Mouse (Mus musculus): Measurements from ENCODE around the gene Pgm2l1. TPM values are rescaled to one million over a fixed set of nuclear protein-coding genes. Genes with fewer than 3 reads are reported as not detected.

The Pgm2l1 gene
- polyA plus RNA-seq, 1 experiment: 6.4 TPM

DNA sequence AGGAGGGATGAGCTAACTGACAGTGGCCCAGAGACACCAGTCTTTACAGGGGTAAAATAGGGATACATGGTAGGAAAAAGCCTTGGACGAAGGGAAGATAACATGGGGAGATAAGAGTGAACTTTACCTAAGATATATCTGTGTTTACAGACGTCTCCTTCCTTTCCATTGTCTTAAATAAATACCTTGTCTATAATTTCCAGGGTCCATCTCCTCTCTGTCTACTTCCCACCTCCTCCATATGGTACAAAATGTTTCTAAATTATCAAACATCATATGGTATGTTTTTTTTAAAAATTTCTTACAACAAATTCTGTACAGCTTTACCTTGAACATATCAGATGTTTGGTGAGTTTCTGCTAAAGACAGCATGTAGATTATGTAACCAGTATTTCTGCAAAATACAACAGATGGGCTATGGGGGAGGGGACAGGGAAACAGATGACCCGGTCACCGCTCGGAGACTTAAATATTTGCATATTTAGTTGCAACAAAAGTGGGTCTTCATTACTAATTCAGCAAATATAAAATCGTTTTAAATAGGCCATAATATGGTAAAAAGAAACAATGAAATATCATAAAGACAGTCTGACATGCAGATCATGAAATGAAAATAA, 12.0 kb upstream of the Pgm2l1 start:
- WGBS: 49% methylated on average over 6 of the region's 6 CpGs
- TF ChIP-seq POLR2A (IDR thresholded peaks at IDR 0.05; ENCODE audit: borderline replicate concordance, control insufficient read depth, low read depth, low read length) (no peak), CTCF (IDR thresholded peaks at IDR 0.05; ENCODE audit: control insufficient read depth, insufficient read depth, low read length) (no peak)
- H3K27ac ChIP-seq (ENCODE audit: control insufficient read depth, insufficient read depth, low read depth, low read length, poor library complexity): no peak overlapping the region
- no peaks in the 10 kb centered on the region; the same call in none of the 2 replicates for H3K4me1 ChIP-seq (ENCODE audit: control insufficient read depth, insufficient read depth, low read length)
- no peak overlapping the region for H3K4me3 ChIP-seq (replicated peaks; ENCODE audit: control insufficient read depth, low read depth, low read length)

DNA sequence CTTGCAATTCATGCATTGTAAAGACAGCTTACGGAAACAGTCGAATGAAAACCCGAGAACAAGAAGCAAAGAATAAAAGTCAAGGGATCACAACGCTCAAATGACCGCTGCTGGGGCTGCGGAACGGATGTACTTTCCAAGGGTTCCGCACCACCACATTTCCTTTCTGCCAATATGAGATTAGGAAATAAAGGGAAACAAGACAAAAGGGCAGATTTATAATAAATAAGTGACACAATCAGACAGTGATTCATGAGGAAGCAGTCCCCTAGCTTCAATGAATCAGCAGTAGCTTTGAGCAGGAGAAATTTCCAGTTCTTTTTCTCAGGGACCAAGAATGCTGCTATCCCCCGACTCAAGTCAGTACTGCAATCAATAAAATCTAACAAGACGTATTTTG, 11.2 kb upstream of the Pgm2l1 start:
- Histone ChIP-seq H3K4me3 (replicated peaks; ENCODE audit: control insufficient read depth, low read depth, low read length) (no peak overlapping the region), H3K4me1 (ENCODE audit: control insufficient read depth, insufficient read depth, low read length) (no peaks in the 10 kb centered on the region; the same call in none of the 2 replicates), H3K27ac (ENCODE audit: control insufficient read depth, insufficient read depth, low read depth, low read length, poor library complexity) (no peak overlapping the region)
- TF ChIP-seq CTCF (IDR thresholded peaks at IDR 0.05; ENCODE audit: control insufficient read depth, insufficient read depth, low read length) (no peak), POLR2A (IDR thresholded peaks at IDR 0.05; ENCODE audit: borderline replicate concordance, control insufficient read depth, low read depth, low read length) (no peak)
- 20% methylated on average over 10 of the region's 10 CpGs for WGBS

DNA sequence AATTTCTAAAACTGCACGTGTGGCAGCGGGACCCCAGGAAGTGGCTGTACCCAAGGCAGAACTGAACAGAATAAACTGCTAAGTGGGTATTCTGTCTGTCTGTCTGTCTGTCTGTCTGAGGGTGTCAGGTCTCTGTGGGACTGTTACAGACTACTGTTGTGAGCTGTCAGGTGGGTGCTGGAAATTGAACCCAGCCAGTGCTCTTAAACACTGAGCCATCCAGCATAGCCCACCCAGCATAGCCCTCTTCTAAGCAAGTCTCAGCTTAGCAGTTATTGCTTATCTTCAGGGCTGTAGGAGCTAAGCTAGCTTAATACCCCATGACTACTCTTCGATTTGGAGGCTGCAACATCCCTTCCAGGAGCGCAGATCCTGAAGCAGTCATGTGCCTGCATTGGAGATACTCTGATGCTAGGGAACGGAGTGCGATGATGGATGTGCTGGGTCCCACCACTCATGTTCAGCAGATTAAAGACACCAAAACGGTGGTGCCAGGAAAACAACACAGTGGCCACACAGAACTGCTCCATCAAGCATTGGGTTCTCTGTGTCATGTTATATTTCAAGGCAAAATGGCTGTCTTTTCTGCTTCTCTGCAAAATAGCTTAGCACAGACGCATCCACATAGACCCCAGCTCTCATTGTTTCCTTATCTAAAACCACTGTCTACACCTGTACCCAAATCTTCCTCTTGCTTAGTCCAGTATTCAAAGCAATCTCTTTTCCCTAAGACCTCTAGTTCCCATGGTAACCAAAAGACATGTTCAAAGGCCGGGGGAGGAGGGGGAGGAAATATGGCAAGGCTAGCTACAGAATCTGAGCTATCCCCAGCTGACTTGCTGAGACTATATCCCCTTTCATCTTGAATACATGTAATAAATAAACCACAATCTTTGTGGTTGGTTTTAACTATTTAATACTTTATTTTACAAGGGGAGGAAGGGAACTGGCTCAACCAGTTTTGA, 10.3 kb upstream of the Pgm2l1 start:
- no peak for TF ChIP-seq POLR2A (IDR thresholded peaks at IDR 0.05; ENCODE audit: borderline replicate concordance, control insufficient read depth, low read depth, low read length)
- no peak overlapping the region for H3K4me3 ChIP-seq (replicated peaks; ENCODE audit: control insufficient read depth, low read depth, low read length)
- H3K27ac ChIP-seq (ENCODE audit: control insufficient read depth, insufficient read depth, low read depth, low read length, poor library complexity): no peak overlapping the region
- WGBS: 71% methylated on average over 9 of the region's 9 CpGs
- no peaks in the 10 kb centered on the region; the same call in 1 of the 2 replicates for H3K4me1 ChIP-seq (ENCODE audit: control insufficient read depth, insufficient read depth, low read length)

DNA sequence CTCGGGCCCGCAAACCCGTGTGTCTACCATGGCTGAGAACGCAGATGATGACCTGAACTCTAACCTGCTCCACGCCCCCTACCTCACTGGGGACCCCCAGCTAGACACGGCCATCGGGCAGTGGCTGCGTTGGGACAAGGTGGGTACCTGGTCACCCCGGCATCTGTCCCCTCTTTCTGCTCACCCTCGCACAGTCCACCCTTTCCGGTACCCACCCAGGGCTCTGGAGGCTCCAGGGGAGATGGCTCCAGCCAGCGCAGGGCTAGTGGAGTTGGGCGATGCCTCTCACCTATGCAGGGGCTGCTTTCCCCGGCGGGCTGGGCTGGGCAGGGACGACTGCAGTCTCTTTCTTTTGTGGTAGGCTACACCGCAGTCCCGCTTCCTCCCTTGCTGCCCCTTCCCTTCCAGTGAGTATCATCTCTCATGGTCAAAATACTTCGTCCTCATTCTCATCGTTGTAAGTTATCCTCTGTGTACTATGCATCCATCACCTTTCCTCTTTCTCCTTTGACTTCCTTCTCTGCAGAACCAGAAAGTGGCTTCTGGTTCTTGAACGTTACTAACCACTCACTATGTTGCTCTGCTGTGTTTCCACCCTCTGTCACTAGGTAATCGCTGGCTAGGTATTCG, 817 bp downstream of the Pgm2l1 start:
- peak overlapping the region; percentile 67 for H3K4me3 ChIP-seq (replicated peaks; ENCODE audit: control insufficient read depth, low read depth, low read length)
- TF ChIP-seq POLR2A (IDR thresholded peaks at IDR 0.05; ENCODE audit: borderline replicate concordance, control insufficient read depth, low read depth, low read length) (no peak), CTCF (IDR thresholded peaks at IDR 0.05; ENCODE audit: control insufficient read depth, insufficient read depth, low read length) (no peak)
- H3K4me1 ChIP-seq (ENCODE audit: control insufficient read depth, insufficient read depth, low read length): no peaks in the 10 kb centered on the region; the same call in 1 of the 2 replicates
- WGBS: under 1% methylated on average over 23 of the region's 23 CpGs
- peak overlapping the region; percentile 95 for H3K27ac ChIP-seq (ENCODE audit: control insufficient read depth, insufficient read depth, low read depth, low read length, poor library complexity)

DNA sequence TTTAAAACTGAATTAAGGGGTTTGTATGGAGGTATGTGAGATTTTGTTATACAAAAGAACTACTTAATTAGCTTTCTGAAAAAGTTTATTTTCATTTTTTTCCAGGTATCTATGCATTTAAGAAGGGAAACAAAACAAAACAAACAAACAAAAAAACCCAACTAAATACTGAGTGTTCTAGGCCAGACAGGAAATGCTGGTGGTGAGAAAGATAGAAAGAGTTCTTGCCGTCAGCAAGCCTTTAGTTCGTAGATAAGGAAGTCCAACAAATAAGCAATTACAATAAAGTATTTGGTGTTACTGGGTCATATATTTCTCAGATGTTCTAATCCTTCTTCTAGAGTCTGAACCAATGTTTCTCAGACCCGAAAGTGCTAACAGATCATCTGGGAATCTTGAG, 1.8 kb downstream of the Pgm2l1 start:
- Histone ChIP-seq H3K27ac (ENCODE audit: control insufficient read depth, insufficient read depth, low read depth, low read length, poor library complexity) (no peak overlapping the region), H3K4me1 (ENCODE audit: control insufficient read depth, insufficient read depth, low read length) (no peaks in the 10 kb centered on the region; the same call in 1 of the 2 replicates), H3K4me3 (replicated peaks; ENCODE audit: control insufficient read depth, low read depth, low read length) (peak overlapping the region; percentile 13)
- WGBS: 30% methylated on average over 3 of the region's 3 CpGs
- no peak for TF ChIP-seq CTCF (IDR thresholded peaks at IDR 0.05; ENCODE audit: control insufficient read depth, insufficient read depth, low read length)
- TF ChIP-seq POLR2A (IDR thresholded peaks at IDR 0.05; ENCODE audit: borderline replicate concordance, control insufficient read depth, low read depth, low read length): no peak

DNA sequence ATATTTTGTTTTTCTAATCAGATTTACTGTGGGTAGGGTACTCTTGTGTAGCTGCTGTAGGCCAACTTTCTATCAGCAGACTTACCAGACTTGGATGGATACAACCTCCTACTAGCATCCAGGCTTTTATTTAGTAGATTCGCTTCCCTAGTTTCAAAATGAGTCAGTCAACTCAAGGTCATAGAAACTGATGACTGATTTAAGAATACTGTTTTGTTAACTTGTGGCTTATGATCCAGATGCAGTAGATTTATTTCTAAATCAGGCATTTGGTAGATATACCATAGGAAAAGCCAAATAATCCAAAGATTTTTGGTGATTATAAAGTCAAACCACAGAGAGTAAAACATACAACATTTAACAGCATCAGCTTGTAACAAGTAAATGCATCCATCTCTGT, 3.5 kb downstream of the Pgm2l1 start:
- 71% methylated on average over 1 of the region's 1 CpGs for WGBS
- TF ChIP-seq CTCF (IDR thresholded peaks at IDR 0.05; ENCODE audit: control insufficient read depth, insufficient read depth, low read length) (no peak), POLR2A (IDR thresholded peaks at IDR 0.05; ENCODE audit: borderline replicate concordance, control insufficient read depth, low read depth, low read length) (no peak)
- Histone ChIP-seq H3K4me3 (replicated peaks; ENCODE audit: control insufficient read depth, low read depth, low read length) (no peak overlapping the region), H3K27ac (ENCODE audit: control insufficient read depth, insufficient read depth, low read depth, low read length, poor library complexity) (no peak overlapping the region), H3K4me1 (ENCODE audit: control insufficient read depth, insufficient read depth, low read length) (no peaks in the 10 kb centered on the region; the same call in 1 of the 2 replicates)

DNA sequence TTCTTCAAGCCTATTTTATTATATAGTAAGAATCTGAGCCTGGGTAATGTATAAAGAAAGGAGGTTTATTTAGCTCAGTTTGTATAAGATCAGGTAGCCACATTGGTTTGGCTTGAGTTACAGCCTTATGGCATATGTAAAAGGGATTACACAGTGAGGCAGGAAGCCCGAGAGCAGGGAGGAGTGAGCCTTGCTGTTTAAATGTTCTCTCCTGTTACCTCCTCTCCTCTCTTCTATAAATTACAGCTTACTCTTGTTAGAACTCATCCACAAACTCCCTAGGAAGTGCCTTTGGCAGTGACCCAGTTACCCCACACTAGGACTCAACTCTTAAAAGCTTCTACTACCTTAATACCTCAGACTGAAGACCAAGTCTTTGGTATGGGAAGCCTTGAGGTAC, 4.5 kb downstream of the Pgm2l1 start:
- Histone ChIP-seq H3K27ac (ENCODE audit: control insufficient read depth, insufficient read depth, low read depth, low read length, poor library complexity) (no peak overlapping the region), H3K4me3 (replicated peaks; ENCODE audit: control insufficient read depth, low read depth, low read length) (no peak overlapping the region), H3K4me1 (ENCODE audit: control insufficient read depth, insufficient read depth, low read length) (no peaks in the 10 kb centered on the region; the same call in 1 of the 2 replicates)
- TF ChIP-seq POLR2A (IDR thresholded peaks at IDR 0.05; ENCODE audit: borderline replicate concordance, control insufficient read depth, low read depth, low read length) (no peak), CTCF (IDR thresholded peaks at IDR 0.05; ENCODE audit: control insufficient read depth, insufficient read depth, low read length) (no peak)
- 65% methylated on average over 1 of the region's 1 CpGs for WGBS

DNA sequence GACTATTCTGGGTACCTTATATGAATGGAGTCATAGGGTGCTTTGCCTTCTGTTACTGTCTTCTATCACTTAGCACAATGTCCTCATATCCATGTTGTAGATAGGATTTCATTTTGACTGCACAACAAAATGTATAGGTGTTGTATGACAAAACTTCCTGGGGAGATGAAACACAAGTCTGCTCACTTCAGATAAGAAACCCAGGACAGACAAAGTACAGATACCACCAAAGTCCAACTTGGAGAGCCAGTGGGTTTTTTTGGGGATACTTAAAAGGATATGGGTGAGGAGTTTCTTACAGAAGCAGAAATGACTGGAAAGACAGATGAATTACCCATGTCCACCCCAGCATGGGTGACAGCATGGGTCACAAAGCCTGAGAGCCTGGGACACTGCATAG, 6.5 kb downstream of the Pgm2l1 start:
- Histone ChIP-seq H3K4me3 (replicated peaks; ENCODE audit: control insufficient read depth, low read depth, low read length) (no peak overlapping the region), H3K27ac (ENCODE audit: control insufficient read depth, insufficient read depth, low read depth, low read length, poor library complexity) (no peak overlapping the region), H3K4me1 (ENCODE audit: control insufficient read depth, insufficient read depth, low read length) (no peaks in the 10 kb centered on the region; the same call in 1 of the 2 replicates)
- no peak for TF ChIP-seq CTCF (IDR thresholded peaks at IDR 0.05; ENCODE audit: control insufficient read depth, insufficient read depth, low read length)
- TF ChIP-seq POLR2A (IDR thresholded peaks at IDR 0.05; ENCODE audit: borderline replicate concordance, control insufficient read depth, low read depth, low read length): no peak
